Mouse (Mus musculus) ES-Bruce4 (cell line): ENCODE data around the gene Tmem177. TPM values are rescaled to one million over a fixed set of nuclear protein-coding genes. Genes with fewer than 3 reads are reported as not detected.

ENCODE experiments used
- H3K27ac ChIP-seq: 2 replicates; pipeline ENCODE4 v1.5.1; 2012; ENCODE audit warnings: low read length, inconsistent platforms; ENCODE audit not compliant: insufficient read depth
- H3K27me3 ChIP-seq: 2 replicates; pipeline ENCODE4 v1.6.1; 2012; ENCODE audit warnings: mild to moderate bottlenecking, low read length, inconsistent platforms; ENCODE audit not compliant: control insufficient read depth, poor library complexity, insufficient read depth, severe bottlenecking
- H3K36me3 ChIP-seq: 2 replicates; pipeline ENCODE4 v1.6.1; 2012; ENCODE audit warnings: inconsistent platforms, mild to moderate bottlenecking, low read length, moderate library complexity; ENCODE audit not compliant: control insufficient read depth, poor library complexity, insufficient read depth, severe bottlenecking
- H3K4me1 ChIP-seq: one replicate; pipeline ENCODE4 v1.8.1; 2011; ENCODE audit warnings: low read length; ENCODE audit not compliant: control insufficient read depth, insufficient read depth
- H3K4me3 ChIP-seq: 2 replicates; pipeline ENCODE4 v1.5.1; 2011; ENCODE audit warnings: low read depth, mild to moderate bottlenecking, low read length
- H3K9ac ChIP-seq: 2 replicates; pipeline ENCODE4 v1.6.1; 2012; ENCODE audit warnings: low read depth, mild to moderate bottlenecking, inconsistent platforms; ENCODE audit not compliant: poor library complexity, severe bottlenecking
- H3K9me3 ChIP-seq: replicated peaks from 2 replicates; pipeline ENCODE4 v1.6.1; 2012; ENCODE audit warnings: mild to moderate bottlenecking, low read length, inconsistent platforms; ENCODE audit not compliant: control insufficient read depth, poor library complexity, insufficient read depth, severe bottlenecking
- CTCF ChIP-seq: IDR thresholded peaks from one replicate; pipeline ENCODE4 v1.8.1; 2011; ENCODE audit warnings: low read depth, low read length
- EP300 ChIP-seq: IDR thresholded peaks from 2 replicates; pipeline ENCODE4 v1.6.1; 2011; ENCODE audit warnings: low read depth, low read length; ENCODE audit not compliant: insufficient read depth
- POLR2A ChIP-seq: IDR thresholded peaks from one replicate; pipeline ENCODE4 v1.8.1; 2011; ENCODE audit warnings: low read length; ENCODE audit not compliant: insufficient read depth
- polyA plus RNA-seq: library from polyadenylated mRNA; stranded (reverse); fragments of >200 nt; gene quantifications from 2 replicates; pipeline ENCODE4 v1.2.4, GENCODE M21; 2011; ENCODE audit warnings: low read depth; ENCODE audit not compliant: missing spikeins, insufficient read depth, insufficient read length

Gene Tmem177
- polyA plus RNA-seq, 1 experiment: 6.8 TPM

GRCm38 (mm10) chr1:119950086-119950485 is 37.1 kb upstream of the Tmem177 start:
- TF ChIP-seq EP300: no peak
- no peak for TF ChIP-seq CTCF
- no peak for TF ChIP-seq POLR2A
- Histone ChIP-seq H3K36me3 (no peaks in the 10 kb centered on the region), H3K27ac (no peak overlapping the region), H3K4me1 (no peaks in the 10 kb centered on the region), H3K27me3 (no peaks in the 10 kb centered on the region; the same call in 1 of the 2 replicates), H3K9ac (no peak overlapping the region), H3K9me3 (no peaks in the 10 kb centered on the region), H3K4me3 (no peak overlapping the region)

- Histone ChIP-seq H3K36me3 (no peaks in the 10 kb centered on the region), H3K4me1 (no peaks in the 10 kb centered on the region), H3K4me3 (no peak overlapping the region), H3K9ac (no peak overlapping the region), H3K27me3 (no peaks in the 10 kb centered on the region), H3K27ac (no peak overlapping the region), H3K9me3 (no peaks in the 10 kb centered on the region)
- no peak for TF ChIP-seq EP300
- no peak for TF ChIP-seq POLR2A
- TF ChIP-seq CTCF: no peak
These were observed 23.9 kb upstream of the Tmem177 start for GRCm38 (mm10) chr1:119936861-119937260.

GRCm38 (mm10) chr1:119931421-119932150 is 18.6 kb upstream of the Tmem177 start:
- Histone ChIP-seq H3K4me1 (no peaks in the 10 kb centered on the region), H3K9ac (no peak overlapping the region), H3K9me3 (no peaks in the 10 kb centered on the region), H3K4me3 (no peak overlapping the region), H3K27ac (no peak overlapping the region), H3K27me3 (no peaks in the 10 kb centered on the region), H3K36me3 (no peaks in the 10 kb centered on the region)
- TF ChIP-seq EP300 (no peak), CTCF (no peak), POLR2A (no peak)

- no peak overlapping the region for H3K4me3 ChIP-seq
- no peaks in the 10 kb centered on the region for H3K4me1 ChIP-seq
- no peak overlapping the region for H3K9ac ChIP-seq
- H3K27ac ChIP-seq: no peak overlapping the region
- no peaks in the 10 kb centered on the region for H3K36me3 ChIP-seq
- no peaks in the 10 kb centered on the region for H3K9me3 ChIP-seq
- TF ChIP-seq EP300 (no peak), CTCF (no peak)
- no peaks in the 10 kb centered on the region for H3K27me3 ChIP-seq
These were observed 16.7 kb upstream of the Tmem177 start for GRCm38 (mm10) chr1:119929715-119930114.

- peak; percentile 4 for TF ChIP-seq CTCF
- TF ChIP-seq POLR2A: no peak
- Histone ChIP-seq H3K27ac (no peak overlapping the region), H3K4me3 (no peak overlapping the region), H3K9ac (no peak overlapping the region), H3K27me3 (no peaks in the 10 kb centered on the region), H3K36me3 (no peaks in the 10 kb centered on the region), H3K9me3 (no peaks in the 10 kb centered on the region), H3K4me1 (no peaks in the 10 kb centered on the region)
These were observed 6.3 kb upstream of the Tmem177 start for GRCm38 (mm10) chr1:119919299-119919698.

GRCm38 (mm10) chr1:119916823-119917371 is 3.9 kb upstream of the Tmem177 start:
- H3K9ac ChIP-seq: no peak overlapping the region
- H3K27ac ChIP-seq: no peak overlapping the region
- peaks cover 2% of the 10 kb centered on the region for H3K4me1 ChIP-seq
- no peaks in the 10 kb centered on the region for H3K27me3 ChIP-seq
- no peak for TF ChIP-seq POLR2A
- TF ChIP-seq EP300: no peak
- no peak for TF ChIP-seq CTCF
- H3K36me3 ChIP-seq: no peaks in the 10 kb centered on the region
- H3K4me3 ChIP-seq: no peak overlapping the region
- H3K9me3 ChIP-seq: no peaks in the 10 kb centered on the region
